Mouse (Mus musculus): ENCODE measurements around the gene Dda1.
"Not testable (repeated sequence)": the region's sequence is repeated elsewhere in the genome, so short reads cannot be mapped to it uniquely, and the experiment has no call there.

Dda1 gene

DNA sequence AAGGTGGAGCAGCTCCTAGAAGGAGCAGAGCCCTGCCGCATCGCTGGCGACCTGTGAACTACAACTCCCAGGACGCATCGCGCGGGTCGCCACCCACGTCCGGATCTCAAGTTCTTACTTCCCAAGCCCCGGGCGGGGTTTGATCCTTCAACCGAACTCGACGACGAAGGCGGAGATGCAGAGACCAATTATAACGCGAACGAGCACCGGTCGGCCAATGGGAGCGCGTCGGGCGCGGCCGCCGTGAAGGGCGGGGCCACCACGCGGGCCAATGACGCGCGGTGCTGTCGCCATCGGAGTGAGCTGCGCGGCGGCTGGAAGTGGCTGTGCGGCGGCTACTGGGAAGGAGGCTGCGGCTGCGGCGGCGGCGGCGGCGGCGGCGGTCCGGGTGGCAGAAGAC, at the start of gene Dda1:
Dda1 (plus strand) TSS at position 284 of the 400 bp plus-strand sequence.
- in situ Hi-C loops (cut with MboI; ENCODE audit: unreplicated experiment in 2 of 2): no loop called here

DNA sequence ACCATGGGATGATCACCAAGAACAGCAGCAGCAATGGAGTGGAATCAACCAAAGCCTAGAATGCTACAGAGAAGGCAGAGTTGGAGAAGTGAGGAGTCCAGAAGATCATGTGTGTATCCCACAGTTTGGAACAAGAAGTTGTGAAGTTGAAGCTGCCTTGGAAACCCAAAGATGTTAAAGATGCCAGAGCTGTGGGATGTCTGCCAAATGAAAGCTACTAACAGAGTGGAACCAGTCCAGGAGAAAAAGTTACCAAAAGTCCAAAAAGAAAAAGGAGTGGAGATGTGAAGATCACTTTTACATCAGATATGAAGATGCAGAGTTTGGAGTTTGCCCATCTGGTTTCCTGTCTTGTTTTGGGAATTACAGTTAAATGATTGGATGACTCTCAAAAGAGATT, 46.9 kb upstream of the Dda1 start:
- in situ Hi-C loops (cut with MboI; ENCODE audit: unreplicated experiment in 2 of 2): no loop called here

DNA sequence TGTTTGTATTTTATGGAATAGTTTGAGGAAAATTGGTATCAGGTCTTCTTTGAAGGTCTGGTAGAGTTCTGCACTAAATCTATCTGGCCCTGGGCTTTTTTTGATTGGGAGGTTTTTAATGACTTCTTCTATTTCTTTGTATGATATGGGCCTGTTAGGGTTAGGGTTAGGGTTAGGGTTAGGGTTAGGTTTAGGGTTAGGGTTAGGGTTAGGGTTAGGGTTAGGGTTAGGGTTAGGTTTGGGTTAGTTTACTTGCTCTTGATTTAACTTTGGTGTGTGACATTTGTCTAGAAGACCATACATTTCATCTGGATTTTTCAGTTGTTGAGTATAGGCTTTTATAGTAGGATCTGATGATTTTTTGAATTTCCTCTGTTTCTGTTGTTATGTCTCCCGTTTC, 36.1 kb upstream of the Dda1 start:
- in situ Hi-C loops (cut with MboI; ENCODE audit: unreplicated experiment in 2 of 2): not testable (repeated sequence)

DNA sequence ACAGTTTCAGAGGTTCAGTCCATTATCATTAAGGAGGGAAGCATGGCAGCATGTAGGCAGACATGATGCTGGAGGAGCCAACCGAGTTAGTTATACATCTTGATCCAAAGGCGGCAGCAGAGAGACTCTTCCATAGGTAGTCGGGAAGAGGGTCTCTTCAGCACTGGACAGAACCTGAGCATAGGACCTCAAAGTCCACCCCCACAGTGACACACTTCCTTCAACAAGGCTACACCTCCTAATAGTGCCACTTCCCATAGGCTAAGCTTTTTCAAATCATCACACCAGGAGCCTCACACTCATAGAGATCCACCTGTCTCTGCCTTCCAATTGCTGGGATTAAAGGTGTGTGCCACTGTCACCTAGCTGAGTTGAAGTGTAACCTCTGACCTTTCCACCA, 32.0 kb upstream of the Dda1 start:
- in situ Hi-C loops (cut with MboI; ENCODE audit: unreplicated experiment in 2 of 2): no loop called here

DNA sequence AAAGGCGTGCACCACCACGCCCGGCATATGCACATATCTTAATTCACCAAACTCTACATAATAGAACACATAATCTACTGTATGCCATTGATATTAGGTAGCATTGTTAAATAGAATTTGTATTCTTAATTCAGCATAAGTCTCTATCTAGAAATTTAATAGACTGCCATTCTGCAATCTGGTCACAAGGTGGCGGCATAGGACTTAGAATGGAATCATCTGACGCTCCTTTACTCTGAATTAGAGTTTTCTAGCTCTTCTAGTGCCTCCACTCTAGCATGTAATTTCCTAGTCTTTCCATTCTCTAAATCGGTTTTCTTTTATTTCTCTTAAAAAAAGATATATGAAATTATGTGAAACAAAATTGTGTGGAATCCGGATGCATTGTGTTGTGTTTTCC, 27.6 kb upstream of the Dda1 start:
- in situ Hi-C loops (cut with MboI; ENCODE audit: unreplicated experiment in 2 of 2): loop anchor here (5.0 kb wide), 2 partner anchors 81 to 221 kb away; no protein-coding TSS in a partner anchor

DNA sequence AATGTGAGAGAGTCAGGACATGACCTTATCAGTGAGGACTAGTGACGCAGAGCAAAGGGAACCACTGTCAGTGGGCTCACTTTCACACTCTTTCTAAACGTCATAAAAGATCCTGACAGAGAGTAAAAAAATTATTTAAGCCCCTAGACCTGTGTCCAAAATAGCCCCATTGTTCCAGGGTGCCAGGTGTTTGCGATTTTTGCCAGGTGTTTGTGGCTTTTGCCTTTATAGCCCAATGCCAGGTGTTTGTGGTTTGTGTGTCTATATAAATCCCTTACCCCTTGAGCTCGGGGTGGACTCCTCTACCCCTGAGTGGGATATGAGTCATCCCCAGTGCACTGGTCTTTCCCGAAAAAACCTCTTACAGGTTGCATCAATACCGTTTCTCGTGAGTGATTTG, 23.9 kb upstream of the Dda1 start:
- in situ Hi-C loops (cut with MboI; ENCODE audit: unreplicated experiment in 2 of 2): no loop called here

DNA sequence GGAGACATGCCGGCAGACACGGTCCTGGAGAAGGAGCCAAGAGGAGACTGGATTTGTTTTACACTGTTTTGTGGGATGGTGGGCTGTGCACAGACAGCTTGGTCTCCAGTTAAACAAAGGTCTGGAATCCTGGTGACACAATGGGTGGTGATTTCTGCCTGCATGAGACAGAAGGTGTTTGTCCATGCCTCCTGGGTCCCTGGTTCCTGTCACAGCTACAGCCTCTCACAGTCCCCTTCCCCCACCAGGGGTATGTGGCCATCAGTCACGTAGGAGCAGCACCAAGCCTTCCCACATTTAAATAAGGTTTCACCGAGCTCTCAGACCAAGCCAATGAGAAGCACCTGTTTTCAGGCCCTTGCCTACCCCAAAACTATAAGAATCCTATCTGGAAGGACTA, 17.7 kb upstream of the Dda1 start:
- in situ Hi-C loops (cut with MboI; ENCODE audit: unreplicated experiment in 2 of 2): no loop called here

DNA sequence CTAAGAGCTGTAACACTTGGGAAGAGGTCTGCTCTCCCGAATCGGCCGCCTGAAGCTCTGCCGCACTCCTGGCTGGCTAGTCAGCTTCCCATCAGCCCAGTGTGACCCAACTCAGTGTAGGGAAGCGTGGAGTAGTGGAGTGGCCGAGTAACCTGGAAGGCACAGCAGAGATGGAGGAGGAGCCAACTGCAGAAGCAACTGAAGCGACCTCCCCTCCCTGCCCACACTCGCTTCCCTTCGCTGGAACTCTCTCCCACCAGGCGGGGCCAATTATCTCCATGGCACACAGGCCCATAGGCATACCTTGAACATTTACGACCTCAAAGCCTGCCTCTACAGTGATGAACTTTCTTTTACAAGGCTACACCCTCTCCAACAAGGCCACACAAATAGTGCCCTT, 17.2 kb upstream of the Dda1 start:
- in situ Hi-C loops (cut with MboI; ENCODE audit: unreplicated experiment in 2 of 2): no loop called here

DNA sequence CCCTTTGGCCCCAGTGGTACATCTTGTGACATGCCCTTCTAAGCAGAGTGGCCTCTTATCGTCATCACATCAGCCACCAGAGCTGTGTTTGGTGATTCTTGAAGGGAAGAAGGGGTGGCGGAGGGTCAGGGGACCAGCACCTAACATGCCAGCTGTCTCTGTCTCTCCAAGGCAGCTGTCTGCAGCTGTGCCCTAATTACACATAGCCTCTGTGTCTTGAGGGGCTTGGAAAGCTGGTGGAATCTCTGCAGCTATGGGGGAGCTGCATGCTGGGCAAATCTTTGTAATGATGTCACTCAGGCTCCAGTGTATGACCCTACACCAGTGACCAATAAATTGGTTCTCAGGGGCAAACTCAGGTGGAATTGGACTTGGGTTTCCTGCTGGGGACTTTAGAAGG, 16.3 kb upstream of the Dda1 start:
- in situ Hi-C loops (cut with MboI; ENCODE audit: unreplicated experiment in 2 of 2): no loop called here

DNA sequence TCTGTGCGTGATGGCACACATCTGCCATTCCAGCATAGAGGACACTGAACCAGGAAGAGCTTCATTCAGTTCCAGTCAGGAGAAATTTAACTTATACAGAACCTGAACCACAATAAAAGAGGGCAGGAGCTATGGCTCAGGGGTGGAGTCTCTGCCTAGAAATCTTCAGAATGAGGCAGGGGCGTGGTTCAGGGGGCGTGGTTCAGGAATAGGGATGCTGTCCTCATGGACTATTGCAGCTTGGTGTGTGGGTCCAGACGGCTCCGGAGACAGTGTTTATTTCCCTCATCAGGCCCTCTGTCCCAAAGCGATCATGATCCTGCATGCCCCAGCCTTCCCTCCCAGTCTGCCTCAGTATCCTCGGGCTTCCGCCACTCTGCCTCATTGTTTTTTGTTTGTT, 14.3 kb upstream of the Dda1 start:
- in situ Hi-C loops (cut with MboI; ENCODE audit: unreplicated experiment in 2 of 2): no loop called here

DNA sequence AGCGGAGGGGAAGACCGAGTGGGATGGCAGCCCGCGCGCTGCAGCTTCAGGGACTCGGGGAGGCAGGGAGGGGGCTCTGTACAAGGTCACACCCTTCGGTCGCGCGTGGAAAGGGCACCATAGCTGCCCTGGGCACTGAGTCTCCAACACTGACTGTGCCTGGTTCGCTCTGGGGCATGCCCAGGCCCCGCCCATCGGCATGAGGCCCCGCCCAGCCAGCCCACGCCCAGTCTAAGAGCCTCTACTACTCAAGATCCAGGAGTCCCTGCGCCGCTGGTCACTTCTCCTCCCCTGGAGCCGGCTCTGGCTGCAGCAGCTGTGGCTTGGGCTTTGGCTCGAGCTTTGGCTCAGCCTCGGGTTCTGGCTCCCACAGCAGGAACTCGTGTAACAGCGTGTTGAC, 12.1 kb upstream of the Dda1 start:
- in situ Hi-C loops (cut with MboI; ENCODE audit: unreplicated experiment in 2 of 2): no loop called here

DNA sequence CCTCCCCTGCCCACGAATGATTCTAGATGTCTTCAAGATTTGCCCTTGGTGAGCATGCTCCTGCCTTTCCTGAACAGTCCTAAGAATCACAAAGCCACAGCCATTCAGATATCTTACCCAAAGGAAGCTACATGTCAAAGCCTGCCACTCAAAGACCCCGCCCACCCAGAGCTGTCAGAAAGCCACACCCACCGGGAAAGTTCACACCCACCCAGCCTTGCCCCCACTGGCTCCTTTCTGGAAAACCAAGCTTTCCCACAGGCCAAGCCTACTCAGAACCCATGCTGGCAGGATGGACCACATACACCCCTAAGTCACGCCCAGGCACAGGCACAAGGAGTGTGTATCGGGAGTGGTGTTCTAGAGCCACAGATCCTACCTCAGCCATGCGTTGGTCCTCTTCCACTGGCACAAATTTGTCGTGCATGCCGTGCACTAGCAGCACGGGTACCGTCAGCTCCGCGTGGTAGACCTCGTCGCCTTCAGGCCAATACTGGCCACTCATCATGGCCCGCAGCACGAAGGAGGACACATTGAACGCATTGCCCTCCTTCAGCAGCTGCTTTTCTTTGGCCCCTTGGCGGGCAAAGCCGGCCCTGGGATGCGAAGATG, 11.2 kb upstream of the Dda1 start:
- in situ Hi-C loops (cut with MboI; ENCODE audit: unreplicated experiment in 2 of 2): no loop called here

DNA sequence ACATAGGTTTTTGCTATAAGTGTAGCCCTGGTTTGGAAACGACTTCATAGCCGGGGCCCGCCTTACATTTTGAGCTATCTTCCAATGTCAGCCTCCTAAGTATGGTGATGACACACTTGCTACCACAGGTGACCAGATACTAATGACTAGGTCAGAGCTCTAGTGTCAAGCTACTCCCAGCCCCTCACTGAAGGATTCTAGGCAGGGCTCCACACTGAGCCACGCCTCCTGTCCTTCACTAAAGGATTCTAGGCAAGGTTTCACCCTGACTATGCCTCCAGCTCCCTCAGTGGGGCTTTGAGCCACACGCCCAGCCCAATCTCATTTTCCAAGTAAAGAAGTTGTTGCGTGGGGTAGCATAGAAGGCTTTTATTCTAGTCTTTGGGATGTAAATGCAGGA, 8.3 kb upstream of the Dda1 start:
- in situ Hi-C loops (cut with MboI; ENCODE audit: unreplicated experiment in 2 of 2): no loop called here

DNA sequence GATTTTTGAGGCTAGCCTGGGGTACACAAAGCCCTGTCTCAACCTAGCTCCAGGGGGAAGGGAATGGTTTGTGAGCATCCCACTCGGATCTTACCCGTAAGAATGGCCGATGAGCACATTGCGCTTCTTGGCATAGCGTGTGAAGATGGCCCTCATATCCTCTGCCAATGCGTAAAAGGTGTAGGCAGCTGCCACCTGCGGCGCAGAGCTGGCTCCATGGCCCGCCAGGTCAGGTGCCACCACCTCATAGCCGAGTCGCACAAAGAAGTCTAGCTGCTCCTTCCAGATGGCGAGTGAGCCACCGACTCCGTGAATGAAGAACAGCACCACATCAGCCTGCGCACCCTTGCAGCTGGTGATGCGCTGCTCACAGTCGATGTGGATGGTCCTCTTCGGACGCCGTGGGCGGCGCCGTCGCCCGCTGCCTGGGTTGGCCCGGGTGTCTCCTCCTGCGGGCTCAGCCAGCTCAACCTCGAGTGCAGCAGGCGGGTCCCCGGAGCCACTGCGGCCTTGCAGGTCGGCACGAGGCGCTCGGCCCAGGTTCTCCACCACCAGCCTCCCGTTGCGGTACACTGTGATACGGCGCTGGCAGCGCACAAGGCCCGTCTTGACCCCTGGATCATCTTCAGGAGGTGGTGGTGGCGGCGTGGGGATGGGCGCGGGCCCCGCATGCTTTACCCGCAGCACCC, 7.7 kb upstream of the Dda1 start:
- in situ Hi-C loops (cut with MboI; ENCODE audit: unreplicated experiment in 2 of 2): no loop called here

DNA sequence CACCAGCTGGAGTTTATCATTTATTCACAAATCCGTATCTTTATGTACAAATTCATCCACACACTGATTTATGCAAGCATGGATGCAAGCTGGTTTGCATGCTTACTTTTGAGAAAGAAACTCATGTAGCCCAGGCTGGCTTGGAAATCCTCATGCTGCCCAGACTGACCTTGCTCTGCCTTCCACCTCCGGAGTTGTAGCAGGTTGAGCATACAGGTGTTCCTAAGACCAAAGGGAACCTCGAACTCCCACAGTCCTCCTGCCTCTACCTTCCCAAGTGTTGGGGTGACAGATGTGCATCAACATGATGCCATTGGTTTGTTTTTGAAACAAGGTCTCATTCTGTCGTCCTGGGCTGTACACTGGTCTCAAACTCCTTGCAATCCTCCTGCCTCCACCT, 6.8 kb upstream of the Dda1 start:
- in situ Hi-C loops (cut with MboI; ENCODE audit: unreplicated experiment in 2 of 2): no loop called here

DNA sequence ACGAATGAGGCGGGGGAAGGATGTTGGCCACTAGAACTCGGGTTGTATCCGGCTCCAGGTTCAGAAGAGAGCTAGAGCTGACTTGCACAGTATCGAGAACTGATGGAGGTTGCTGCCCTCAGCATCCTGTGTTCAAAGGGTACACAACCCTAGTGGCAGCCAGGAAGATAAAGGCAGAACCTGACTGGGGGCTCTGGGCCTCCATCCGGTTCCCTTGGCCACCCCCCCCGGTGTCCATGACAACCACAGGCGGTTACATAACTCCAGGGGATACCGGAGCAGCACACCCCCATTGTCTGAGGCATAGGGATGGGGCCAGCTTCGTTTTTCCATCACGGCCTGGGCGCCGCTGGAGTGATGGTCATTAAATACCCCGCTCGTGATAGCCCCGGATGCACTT, 6.2 kb upstream of the Dda1 start:
- in situ Hi-C loops (cut with MboI; ENCODE audit: unreplicated experiment in 2 of 2): no loop called here

DNA sequence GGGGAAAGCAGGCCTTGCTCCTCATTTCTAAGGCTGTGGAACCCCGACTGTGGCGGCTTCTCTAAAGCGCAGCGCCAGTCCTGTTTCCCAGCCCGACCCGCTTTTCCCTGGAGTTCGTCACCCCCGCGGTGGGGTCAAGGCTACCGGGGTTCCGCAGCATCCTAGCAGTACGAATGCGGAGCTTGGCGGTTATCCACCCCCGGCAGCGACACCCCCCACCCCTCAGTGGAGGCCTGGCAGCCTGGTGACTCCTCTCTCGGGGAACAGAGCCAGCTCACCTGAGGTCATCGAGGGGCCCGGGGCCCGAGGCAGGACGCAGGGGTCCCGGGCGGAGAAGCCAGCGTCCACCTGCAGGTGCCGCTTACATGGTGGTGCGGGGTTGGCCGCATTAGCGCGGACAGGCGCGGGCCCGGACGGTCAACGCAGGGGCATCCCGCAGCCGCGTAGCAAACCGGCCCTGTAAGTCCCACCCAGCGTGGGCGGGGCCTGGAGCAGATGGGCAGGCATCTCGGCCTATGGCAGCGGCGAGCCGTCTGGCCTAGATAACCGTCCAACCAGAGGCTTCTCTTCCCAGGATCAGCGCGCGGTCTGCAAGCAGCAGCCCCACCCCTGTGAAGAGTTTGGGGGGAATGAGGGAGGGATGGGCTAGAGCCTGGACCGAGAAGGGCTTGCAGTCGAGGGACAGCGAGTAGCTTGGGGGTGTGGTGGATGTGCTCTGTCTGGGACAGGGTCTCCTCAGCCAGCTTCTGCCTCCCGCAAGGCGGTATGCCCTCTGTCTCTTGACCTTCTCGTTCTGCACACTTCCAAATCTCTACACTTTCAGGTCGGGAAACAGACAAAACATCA, 5.6 kb upstream of the Dda1 start, which contains the start of gene Abhd8:
Abhd8 (minus strand) TSS at position 468 of the 846 bp plus-strand sequence.
- in situ Hi-C loops (cut with MboI; ENCODE audit: unreplicated experiment in 2 of 2): no loop called here

DNA sequence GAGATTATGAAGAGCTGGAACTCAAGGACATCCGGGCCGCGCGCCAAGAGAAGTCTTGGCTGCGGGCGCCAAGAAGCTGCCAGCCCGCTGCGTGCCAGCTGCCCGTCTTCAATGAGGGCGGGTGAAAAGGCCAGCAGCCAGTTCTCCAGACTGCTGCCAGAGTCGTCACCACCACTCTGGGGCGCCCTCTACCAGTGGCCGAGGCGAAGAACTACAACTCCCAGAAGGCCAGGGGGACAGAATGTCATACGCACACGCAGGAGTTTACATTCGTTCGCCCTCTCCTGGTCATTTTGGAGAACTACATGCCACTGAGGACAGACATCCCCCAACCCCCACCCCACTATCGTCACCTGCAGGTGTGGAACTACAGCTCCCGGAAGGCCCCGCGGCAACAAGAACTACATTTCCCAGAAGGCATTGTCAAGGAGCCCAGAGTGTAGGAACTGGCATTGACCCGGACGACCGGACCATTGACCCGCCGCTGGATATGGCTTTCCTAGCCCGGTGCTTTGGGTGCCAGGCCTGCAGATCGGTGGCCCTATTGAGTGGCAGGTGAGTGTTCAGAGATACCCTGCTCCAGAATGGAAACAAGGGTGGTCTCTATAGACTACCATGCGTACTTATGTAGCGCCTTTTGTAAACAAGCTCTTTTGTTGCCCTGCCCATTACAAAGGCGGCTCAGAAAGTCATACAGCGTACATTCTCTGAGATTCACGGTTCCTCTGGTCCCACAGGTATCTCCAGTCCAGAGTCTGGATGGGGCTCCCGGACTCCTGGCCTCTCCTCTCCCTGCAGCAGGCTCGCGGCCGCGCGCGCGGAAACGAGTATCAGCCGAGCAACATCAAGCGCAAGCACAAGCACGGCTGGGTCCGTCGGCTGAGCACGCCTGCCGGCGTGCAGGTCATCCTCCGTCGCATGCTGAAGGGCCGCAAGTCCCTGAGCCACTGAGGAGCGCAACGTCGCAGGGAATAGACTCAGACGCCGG, 4.2 kb upstream of the Dda1 start, which contains the start of gene Mrpl34:
Mrpl34 (plus strand) TSS at position 447 of the 988 bp plus-strand sequence.
- in situ Hi-C loops (cut with MboI; ENCODE audit: unreplicated experiment in 2 of 2): no loop called here

DNA sequence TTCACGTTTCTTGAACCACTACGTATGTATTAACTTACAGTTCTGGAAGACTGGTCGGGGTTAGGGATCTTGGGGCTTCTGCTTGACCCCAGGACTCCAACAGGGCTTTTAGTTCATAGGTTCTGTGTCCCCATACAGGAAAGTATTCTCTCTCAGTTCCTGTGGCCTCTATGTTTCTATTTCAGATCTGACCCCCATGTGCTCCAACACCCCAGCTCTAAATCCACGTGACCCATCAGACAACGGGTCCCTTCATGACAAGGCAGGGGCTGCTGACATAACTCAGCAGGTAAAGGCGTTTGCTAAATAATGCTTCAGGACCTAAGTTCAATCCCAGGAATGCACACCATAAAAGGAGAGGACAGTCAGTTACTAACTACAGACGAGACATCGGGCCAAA, 3.3 kb upstream of the Dda1 start:
- in situ Hi-C loops (cut with MboI; ENCODE audit: unreplicated experiment in 2 of 2): no loop called here

DNA sequence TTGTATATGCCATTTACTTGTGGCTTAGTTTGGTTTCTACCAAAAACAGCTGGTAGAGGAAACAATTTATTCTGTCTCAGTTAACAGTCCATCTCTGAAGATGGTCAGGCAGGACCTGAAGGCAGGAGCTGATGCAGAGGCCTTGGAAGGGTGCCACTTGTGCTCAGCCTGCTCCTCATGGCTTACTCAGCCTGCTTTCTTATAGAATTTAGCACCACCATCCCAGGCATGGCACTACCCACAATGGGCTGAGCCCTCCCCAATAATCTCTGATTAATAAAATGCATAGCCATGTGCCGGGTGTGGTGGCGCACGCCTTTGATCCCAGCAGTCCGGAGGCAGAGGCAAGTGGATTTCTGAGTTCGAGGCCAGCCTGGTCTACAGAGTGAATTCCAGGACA, 2.8 kb upstream of the Dda1 start:
- in situ Hi-C loops (cut with MboI; ENCODE audit: unreplicated experiment in 2 of 2): no loop called here

Measured in v-Abl transformed pro-B cells (cell line).